Mouse (Mus musculus) forebrain, embryonic 12.5 days (tissue): ENCODE results near the gene Gpc5. TPM values are rescaled to one million over a fixed set of nuclear protein-coding genes. Genes with fewer than 3 reads are reported as not detected.

Experiments used
- ATAC-seq: fragments of 200-750 bp; cut with Nextera tagmentation; 2 replicates; pipeline ENCODE4 v1.8.0; 2017; ENCODE audit warnings: moderate TSS enrichment; ENCODE audit not compliant: low FRiP score
- H3K27ac ChIP-seq: fragments of 300-500 bp; sonication (generic); 2 replicates; pipeline ENCODE4 v1.5.1; 2016; ENCODE audit warnings: mild to moderate bottlenecking
- H3K27me3 ChIP-seq: fragments of 300-500 bp; sonication (generic); 2 replicates; pipeline ENCODE4 v1.6.1; 2016; ENCODE audit warnings: mild to moderate bottlenecking
- H3K36me3 ChIP-seq: fragments of 300-500 bp; sonication (generic); replicated peaks from 2 replicates; pipeline ENCODE4 v1.6.1; 2016; ENCODE audit warnings: mild to moderate bottlenecking
- H3K4me1 ChIP-seq: fragments of 300-500 bp; sonication (generic); 2 replicates; pipeline ENCODE4 v1.6.1; 2016
- H3K4me2 ChIP-seq: fragments of 300-500 bp; sonication (generic); 2 replicates; pipeline ENCODE4 v1.6.1; 2016; ENCODE audit warnings: mild to moderate bottlenecking, moderate library complexity
- H3K4me3 ChIP-seq: fragments of 300-500 bp; sonication (generic); replicated peaks from 2 replicates; pipeline ENCODE4 v1.5.1; 2016; ENCODE audit warnings: mild to moderate bottlenecking
- H3K9ac ChIP-seq: fragments of 300-500 bp; sonication (generic); 2 replicates; pipeline ENCODE4 v1.6.1; 2016; ENCODE audit warnings: mild to moderate bottlenecking
- H3K9me3 ChIP-seq: fragments of 300-500 bp; sonication (generic); 2 replicates; pipeline ENCODE4 v1.6.1; 2016
- WGBS: fragments of 180-500 bp; shearing (Covaris S2); methylation state at CpG from one replicate; pipeline ENCODE4 v1.1.7; 2016; 5-methylcytosine and 5-hydroxymethylcytosine counted together
- polyA plus RNA-seq: library from polyadenylated mRNA; unstranded; fragments of >200 nt; fragmentation: Nextera tagmentation; extraction: Ambion mirVana; gene quantifications from 2 replicates; pipeline ENCODE4 v1.2.1, GENCODE M21; 2016

Gpc5 gene
- polyA plus RNA-seq, 1 experiment from 2014 or later = 1.3 TPM

DNA sequence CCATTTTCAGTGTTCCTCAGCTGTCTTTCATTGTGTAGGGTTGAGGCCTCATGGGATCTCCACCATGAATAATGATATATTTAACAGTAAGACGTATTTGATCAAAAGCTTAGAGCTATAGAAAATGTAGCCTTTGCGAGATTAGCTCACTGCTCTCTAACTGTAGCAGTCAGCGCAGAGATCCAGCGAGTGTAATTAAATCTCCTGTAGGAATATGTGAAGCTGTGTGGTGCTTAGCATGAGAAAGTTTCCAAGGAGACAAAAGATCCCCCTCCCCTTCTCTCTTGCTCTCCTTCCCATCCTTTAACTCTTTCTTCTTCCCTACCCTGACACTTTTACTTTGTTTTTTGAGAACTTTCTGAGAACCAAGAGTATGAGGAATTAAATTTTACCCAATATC is 64.6 kb downstream of the Gpc5 start:
- no peaks in the 10 kb centered on the region for H3K9me3 ChIP-seq
- H3K4me2 ChIP-seq = no peak overlapping the region
- ATAC-seq = no peak
- 60% methylated on average over 4 of the region's 4 CpGs for WGBS
- no peak overlapping the region for H3K27ac ChIP-seq
- H3K36me3 ChIP-seq = no peaks in the 10 kb centered on the region
- H3K9ac ChIP-seq = no peak overlapping the region
- no peaks in the 10 kb centered on the region for H3K4me1 ChIP-seq
- no peak overlapping the region for H3K4me3 ChIP-seq
- H3K27me3 ChIP-seq = no peaks in the 10 kb centered on the region

DNA sequence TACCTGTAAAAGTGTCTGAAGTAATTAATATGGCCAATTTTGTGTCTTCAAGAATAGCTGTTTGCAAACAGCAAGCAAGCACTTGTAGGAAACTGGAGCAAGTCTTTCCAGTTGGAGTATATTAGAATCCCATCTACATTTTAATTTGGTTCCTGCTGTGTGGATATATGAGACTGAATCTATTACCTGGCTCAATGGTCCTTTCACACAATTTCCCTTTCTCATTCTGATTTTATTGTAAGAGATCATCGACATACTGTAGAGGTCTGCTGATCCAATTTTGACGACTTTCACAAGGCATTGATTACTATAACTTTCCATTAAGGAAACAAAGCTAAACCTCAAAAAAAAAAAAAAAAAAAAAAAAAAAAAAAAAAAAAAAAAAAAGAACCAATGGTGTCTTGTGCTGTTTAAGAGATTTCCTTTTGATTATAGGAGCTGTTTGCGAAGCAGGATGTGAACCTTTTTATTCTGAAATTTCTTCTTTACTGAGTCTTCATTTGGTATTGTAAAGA is 85.4 kb downstream of the Gpc5 start:
- Histone ChIP-seq H3K36me3 (no peaks in the 10 kb centered on the region), H3K9me3 (no peaks in the 10 kb centered on the region), H3K9ac (no peak overlapping the region), H3K4me1 (no peaks in the 10 kb centered on the region), H3K27ac (no peak overlapping the region), H3K27me3 (no peaks in the 10 kb centered on the region), H3K4me3 (no peak overlapping the region), H3K4me2 (no peak overlapping the region)
- no peak for ATAC-seq
- 54% methylated on average over 3 of the region's 3 CpGs for WGBS

DNA sequence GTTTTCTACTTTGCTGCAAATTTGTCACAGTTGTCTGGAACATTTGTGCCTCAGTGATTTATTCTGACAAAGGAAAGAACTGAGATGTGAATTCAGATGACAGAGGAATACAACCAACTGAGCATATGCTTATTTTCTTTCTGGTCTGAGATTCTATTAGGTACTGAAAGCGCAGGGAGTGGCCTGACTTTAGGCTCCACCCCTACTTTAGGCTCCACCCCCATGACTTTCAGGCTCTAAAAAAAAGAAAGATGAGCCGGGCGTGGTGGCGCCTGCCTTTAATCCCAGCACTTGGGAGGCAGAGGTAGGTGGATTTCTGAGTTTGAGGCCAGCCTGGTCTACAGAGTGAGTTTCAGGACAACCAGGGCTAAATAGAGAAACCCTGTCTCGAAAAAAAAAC is 87.9 kb downstream of the Gpc5 start:
- H3K4me3 ChIP-seq = no peak overlapping the region
- H3K36me3 ChIP-seq = no peaks in the 10 kb centered on the region
- H3K4me1 ChIP-seq = no peaks in the 10 kb centered on the region
- H3K27ac ChIP-seq = no peak overlapping the region
- H3K4me2 ChIP-seq = no peak overlapping the region
- no peaks in the 10 kb centered on the region for H3K27me3 ChIP-seq
- H3K9ac ChIP-seq = no peak overlapping the region
- H3K9me3 ChIP-seq = no peaks in the 10 kb centered on the region
- WGBS = 80% methylated on average over 5 of the region's 5 CpGs
- ATAC-seq = no peak

DNA sequence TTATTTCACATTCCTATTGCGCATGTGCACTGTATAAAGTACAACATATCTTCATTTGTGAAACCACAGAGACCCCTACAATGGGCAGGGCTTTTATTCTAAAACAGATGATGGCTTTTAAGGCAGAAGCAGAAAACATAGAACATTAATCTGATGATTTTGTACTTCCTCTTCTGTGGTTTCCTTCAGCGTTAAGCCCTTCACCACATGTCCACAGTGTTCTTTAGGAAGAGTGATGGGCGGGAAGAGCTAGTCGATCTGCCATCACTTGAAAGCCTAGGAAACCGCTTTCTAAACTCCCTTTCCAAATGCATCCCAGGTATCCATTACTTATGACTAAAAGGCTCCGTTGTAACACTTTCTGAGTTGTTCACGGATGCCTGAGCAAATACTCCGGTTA is 96.2 kb downstream of the Gpc5 start:
- ATAC-seq = no peak

DNA sequence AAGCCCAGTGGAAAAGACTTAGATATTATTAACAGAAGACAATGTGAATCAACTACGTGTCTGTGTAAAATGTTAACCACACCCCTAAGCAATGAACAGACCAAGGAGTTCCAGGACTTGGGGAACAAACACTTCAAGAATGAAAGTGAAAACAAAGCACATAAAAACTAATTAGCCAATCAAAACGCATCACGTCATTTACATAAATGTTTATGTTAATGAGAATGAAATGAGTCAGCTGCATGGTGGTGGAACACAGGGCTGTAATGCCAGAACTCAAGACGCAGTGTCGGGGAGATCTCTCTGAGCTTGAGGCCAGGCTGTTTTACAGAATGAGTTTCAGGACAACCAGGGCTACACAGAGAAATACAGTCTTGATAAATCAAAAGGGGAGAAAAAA is 136.1 kb downstream of the Gpc5 start:
- H3K36me3 ChIP-seq = no peaks in the 10 kb centered on the region
- peak; percentile 41; the same call in 1 of the 2 replicates for ATAC-seq
- no peaks in the 10 kb centered on the region for H3K27me3 ChIP-seq
- H3K9ac ChIP-seq = no peak overlapping the region
- H3K9me3 ChIP-seq = no peaks in the 10 kb centered on the region
- H3K4me2 ChIP-seq = no peak overlapping the region
- no peak overlapping the region for H3K27ac ChIP-seq
- H3K4me1 ChIP-seq = no peaks in the 10 kb centered on the region
- WGBS = 72% methylated on average over 5 of the region's 5 CpGs
- H3K4me3 ChIP-seq = no peak overlapping the region

More for the DNA sequence above, 96.2 kb downstream of the Gpc5 start:
- Histone ChIP-seq H3K4me3 (no peak overlapping the region), H3K9me3 (no peaks in the 10 kb centered on the region), H3K4me1 (no peaks in the 10 kb centered on the region), H3K9ac (no peak overlapping the region), H3K4me2 (no peak overlapping the region), H3K27ac (no peak overlapping the region), H3K27me3 (no peaks in the 10 kb centered on the region), H3K36me3 (no peaks in the 10 kb centered on the region)
- 89% methylated on average over 8 of the region's 8 CpGs for WGBS

DNA sequence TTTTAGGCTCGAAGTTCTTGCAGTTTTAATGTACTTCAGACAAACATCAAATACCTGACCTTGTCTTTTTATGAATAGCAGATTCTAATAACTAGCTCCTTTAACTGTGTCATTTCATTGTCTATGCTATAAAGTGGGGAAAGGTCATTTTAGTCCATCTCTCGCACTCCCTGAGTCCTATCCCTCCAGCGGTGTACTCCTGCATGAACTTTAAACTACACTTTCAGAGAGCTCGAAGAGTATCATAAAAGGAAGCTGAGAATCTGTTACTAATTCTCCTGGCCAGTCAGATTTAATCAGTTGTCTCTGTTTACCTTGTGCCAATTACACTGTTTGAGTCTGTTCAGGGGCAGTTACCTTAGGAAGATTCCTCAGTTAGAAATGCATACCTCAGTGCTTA is 144.4 kb downstream of the Gpc5 start:
- WGBS = 73% methylated on average over 4 of the region's 4 CpGs
- H3K27me3 ChIP-seq = no peaks in the 10 kb centered on the region
- no peaks in the 10 kb centered on the region for H3K9me3 ChIP-seq
- H3K4me1 ChIP-seq = no peaks in the 10 kb centered on the region
- H3K4me3 ChIP-seq = no peak overlapping the region
- H3K36me3 ChIP-seq = no peaks in the 10 kb centered on the region
- no peak overlapping the region for H3K27ac ChIP-seq
- no peak overlapping the region for H3K9ac ChIP-seq
- no peak overlapping the region for H3K4me2 ChIP-seq
- no peak for ATAC-seq

DNA sequence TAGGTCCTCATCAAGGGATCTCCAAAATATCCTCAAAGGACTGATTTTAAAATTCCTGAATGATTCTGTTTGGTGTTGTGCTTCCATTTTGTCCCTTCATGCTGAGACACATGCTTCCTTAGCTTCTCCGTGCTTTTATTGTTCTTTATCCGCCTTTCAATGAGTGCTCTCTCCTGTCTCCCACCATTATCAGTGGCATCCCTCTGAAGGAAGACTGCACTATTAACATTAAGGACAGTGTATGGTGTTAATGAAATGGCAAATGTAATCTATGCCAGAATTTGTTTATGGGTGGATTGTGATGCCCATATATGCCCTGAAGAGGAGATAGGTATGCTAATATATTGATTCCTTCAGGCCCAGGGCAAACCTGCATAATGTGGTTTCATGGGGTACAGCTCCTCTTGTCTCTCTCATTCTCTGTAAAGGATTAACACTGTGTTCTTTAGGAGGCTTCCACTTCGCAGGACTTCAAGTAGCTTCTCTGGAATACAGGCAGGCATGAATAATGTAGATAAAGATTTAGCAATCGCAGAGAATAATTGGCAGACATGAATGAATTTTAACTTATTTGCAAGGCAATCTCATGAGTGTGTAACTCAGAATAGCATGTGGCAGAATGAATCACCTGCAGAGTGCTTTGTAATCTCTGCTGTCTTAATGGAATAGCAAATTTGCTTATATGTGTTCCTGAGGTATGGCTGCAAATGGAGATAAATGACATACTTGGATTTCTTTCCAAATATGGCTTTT is 148.8 kb downstream of the Gpc5 start:
- no peak for ATAC-seq
- H3K27me3 ChIP-seq = no peaks in the 10 kb centered on the region
- no peak overlapping the region for H3K27ac ChIP-seq
- no peaks in the 10 kb centered on the region for H3K9me3 ChIP-seq
- H3K9ac ChIP-seq = no peak overlapping the region
- H3K4me2 ChIP-seq = no peak overlapping the region
- 64% methylated on average over 4 of the region's 4 CpGs for WGBS
- H3K4me1 ChIP-seq = no peaks in the 10 kb centered on the region
- no peaks in the 10 kb centered on the region for H3K36me3 ChIP-seq
- no peak overlapping the region for H3K4me3 ChIP-seq

DNA sequence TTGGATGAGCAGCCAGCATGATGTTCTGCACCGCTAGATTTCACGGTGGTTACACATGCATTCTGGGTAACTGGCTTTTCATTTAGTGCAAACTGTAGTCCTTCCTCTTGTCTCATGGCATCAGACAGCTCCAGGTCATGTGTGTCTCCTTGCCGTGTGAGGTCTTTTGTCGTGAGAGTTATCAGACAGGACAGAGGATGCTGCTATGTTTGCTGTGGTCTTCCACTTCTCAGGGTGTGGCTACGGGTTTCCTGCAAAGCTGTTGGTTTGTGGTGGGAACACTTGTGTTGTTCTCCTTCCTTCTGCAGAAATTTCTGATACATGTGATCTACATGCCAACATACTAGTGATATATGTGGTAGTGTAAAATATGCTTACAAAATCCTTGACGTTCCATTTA is 158.5 kb downstream of the Gpc5 start:
- WGBS = 97% methylated on average over 6 of the region's 6 CpGs
- Histone ChIP-seq H3K27me3 (no peaks in the 10 kb centered on the region), H3K36me3 (no peaks in the 10 kb centered on the region), H3K4me3 (no peak overlapping the region), H3K4me2 (no peak overlapping the region), H3K9me3 (no peaks in the 10 kb centered on the region), H3K9ac (no peak overlapping the region), H3K27ac (no peak overlapping the region), H3K4me1 (no peaks in the 10 kb centered on the region)
- ATAC-seq = no peak

DNA sequence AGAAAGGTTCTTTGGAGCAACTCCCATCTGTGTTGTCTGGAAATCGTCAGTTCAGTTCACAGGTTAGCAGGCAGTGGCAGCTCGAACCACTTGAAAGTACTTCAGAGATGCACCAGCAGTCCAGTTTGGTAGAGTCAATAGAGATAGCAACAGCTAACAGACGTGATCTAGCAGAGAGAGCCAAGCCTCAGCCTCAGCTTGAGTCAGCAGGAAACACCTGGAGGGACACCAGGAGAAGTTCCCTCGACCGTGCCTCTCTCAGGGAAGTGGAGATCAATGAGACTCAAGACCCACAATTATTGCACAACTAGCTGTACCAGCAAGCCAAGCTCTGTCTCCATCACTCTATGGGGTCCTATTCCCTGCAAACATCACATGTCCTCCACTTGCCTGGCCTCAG is 159.8 kb downstream of the Gpc5 start:
- WGBS = 84% methylated on average over 5 of the region's 5 CpGs
- H3K36me3 ChIP-seq = no peaks in the 10 kb centered on the region
- no peaks in the 10 kb centered on the region for H3K9me3 ChIP-seq
- ATAC-seq = no peak
- no peak overlapping the region for H3K4me2 ChIP-seq
- no peak overlapping the region for H3K4me3 ChIP-seq
- H3K9ac ChIP-seq = no peak overlapping the region
- H3K4me1 ChIP-seq = no peaks in the 10 kb centered on the region
- no peak overlapping the region for H3K27ac ChIP-seq
- H3K27me3 ChIP-seq = no peaks in the 10 kb centered on the region

DNA sequence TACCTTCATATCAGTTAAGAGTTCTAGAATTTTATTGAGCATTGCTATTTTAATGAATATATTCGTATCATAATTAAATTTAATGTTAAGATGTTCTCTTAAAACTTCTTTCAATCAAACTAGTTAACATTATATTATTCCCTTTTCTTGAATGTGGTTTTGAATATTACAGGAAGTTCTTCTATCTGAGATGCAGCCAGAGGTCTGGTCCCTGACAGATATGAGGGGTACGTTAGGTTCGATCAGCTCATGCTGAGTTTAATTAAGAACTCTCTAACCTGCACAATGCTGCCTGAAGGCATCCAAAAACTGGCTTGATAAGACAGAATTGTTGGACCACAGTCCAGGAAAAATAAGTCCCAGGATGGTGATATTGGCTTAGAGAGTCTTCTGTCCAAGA is 161.1 kb downstream of the Gpc5 start:
- Histone ChIP-seq H3K4me3 (no peak overlapping the region), H3K36me3 (no peaks in the 10 kb centered on the region), H3K9ac (no peak overlapping the region), H3K9me3 (no peaks in the 10 kb centered on the region), H3K4me2 (no peak overlapping the region), H3K27ac (no peak overlapping the region), H3K27me3 (no peaks in the 10 kb centered on the region), H3K4me1 (no peaks in the 10 kb centered on the region)
- 92% methylated on average over 3 of the region's 3 CpGs for WGBS
- ATAC-seq = no peak

DNA sequence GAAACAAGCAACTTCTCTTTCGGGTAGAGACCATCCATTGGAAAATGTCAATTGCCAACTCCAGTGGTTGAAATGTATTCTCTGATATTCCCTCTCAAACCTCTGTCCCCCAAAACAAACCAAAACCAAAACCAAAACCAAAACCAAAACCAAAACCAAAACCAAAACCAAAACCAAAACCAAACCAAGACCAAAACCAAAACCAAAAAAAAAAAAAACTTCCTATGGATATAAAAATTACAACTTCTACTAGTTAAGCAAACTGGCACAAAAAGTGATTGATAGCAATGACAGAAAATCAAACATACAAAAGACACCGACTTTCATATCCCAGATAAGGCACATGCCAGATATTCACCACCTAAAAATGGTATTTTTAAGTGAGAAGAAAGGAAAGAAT is 161.7 kb downstream of the Gpc5 start:
- H3K27me3 ChIP-seq = no peaks in the 10 kb centered on the region
- WGBS = 84% methylated on average over 2 of the region's 2 CpGs
- no peaks in the 10 kb centered on the region for H3K9me3 ChIP-seq
- ATAC-seq = no peak
- no peaks in the 10 kb centered on the region for H3K36me3 ChIP-seq
- no peak overlapping the region for H3K9ac ChIP-seq
- H3K27ac ChIP-seq = no peak overlapping the region
- H3K4me3 ChIP-seq = no peak overlapping the region
- no peaks in the 10 kb centered on the region for H3K4me1 ChIP-seq
- no peak overlapping the region for H3K4me2 ChIP-seq

DNA sequence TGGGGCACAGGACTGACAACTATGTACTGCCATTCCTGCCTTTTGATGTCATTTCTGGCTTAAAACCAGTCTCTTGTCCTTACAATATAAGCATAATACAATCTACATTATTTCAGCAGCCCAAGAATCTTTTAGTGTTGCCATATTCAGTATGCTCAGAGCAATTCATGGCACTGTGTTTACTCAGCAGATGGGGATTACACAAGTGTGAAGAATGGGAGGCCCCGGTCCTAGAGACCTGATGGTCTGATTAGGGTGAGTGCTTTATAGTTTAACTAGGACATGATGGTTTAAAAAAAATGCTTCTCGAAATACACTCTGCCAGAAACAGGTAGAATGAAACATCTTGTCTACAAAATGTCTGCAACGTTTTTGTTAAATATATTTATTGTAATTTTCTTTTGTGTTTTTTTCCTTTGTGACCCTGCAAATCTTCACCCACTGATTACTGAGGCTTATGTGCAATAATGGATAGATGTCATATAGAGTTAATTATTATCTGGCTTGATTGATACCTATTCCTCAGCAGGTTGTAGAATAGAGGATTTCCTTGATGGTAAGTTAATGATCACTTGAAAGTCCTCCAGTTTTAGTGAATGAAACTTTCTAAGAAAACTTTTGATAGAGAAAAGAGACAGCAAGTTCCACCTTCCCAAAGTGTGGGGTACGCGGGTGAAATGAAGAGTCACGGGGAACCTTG is 177.8 kb downstream of the Gpc5 start:
- Histone ChIP-seq H3K4me1 (no peaks in the 10 kb centered on the region), H3K27me3 (no peaks in the 10 kb centered on the region), H3K4me2 (no peak overlapping the region), H3K27ac (no peak overlapping the region), H3K4me3 (no peak overlapping the region), H3K9ac (no peak overlapping the region), H3K9me3 (no peaks in the 10 kb centered on the region), H3K36me3 (no peaks in the 10 kb centered on the region)
- no peak for ATAC-seq
- 88% methylated on average over 6 of the region's 6 CpGs for WGBS

DNA sequence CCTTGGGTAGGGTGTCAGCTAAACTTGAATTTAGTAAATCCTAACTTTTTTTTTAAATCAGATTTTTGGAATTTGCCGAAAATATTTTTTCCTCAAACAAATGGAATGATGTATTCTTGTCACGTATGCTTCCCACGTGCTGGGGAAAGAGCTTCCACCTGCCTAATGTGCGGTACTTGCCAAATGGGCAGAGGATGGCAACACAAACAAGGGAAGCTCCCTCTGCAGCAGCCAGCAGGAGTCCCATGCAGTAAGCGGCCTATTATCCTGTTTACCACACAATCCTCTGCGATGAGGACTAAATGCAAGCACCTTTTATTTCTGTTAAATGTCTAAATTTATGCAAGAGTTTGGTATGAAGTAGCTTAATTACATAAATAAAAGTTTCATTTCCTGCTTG is 178.4 kb downstream of the Gpc5 start:
- Histone ChIP-seq H3K9me3 (no peaks in the 10 kb centered on the region), H3K27ac (no peak overlapping the region), H3K4me1 (no peaks in the 10 kb centered on the region), H3K36me3 (no peaks in the 10 kb centered on the region), H3K27me3 (no peaks in the 10 kb centered on the region), H3K9ac (no peak overlapping the region), H3K4me3 (no peak overlapping the region), H3K4me2 (no peak overlapping the region)
- ATAC-seq = no peak
- 83% methylated on average over 6 of the region's 6 CpGs for WGBS
